Comparison of ENCODE assay signal across 21 mouse cellular contexts in genomic region chr2:151001619-151002175, GRCm38 (mm10). TPM values are rescaled to one million over a fixed set of nuclear protein-coding genes. Genes with fewer than 3 reads are reported as not detected.
DNase-seq lines count a peak whose midpoint lies in the region; ATAC-seq lines count a peak whose summit lies in the region.
"Had no signal": no experiment of that assay in that cellular context is flagged by ENCODE, and none has a peak within 500 bp of the region (broad histone marks: within the 10 kb centered on the region; RNA-seq: fewer than 3 reads in every experiment).

No protein-coding gene starts in this region.

- no peaks in the 10 kb centered on the region for H3K27me3 ChIP-seq in megakaryocyte, embryonic 14.5 days (replicated peaks)
- H3K27me3 ChIP-seq in liver, embryonic 13.5 days, result no peaks in the 10 kb centered on the region
- H3K27me3 ChIP-seq: forebrain, embryonic 12.5 days; hindbrain, embryonic 12.5 days had no signal

- DNase-seq in CD4-positive, CD25-positive, alpha-beta regulatory T cell, adult 2 months (ENCODE audit: low read depth, low spot score), result peak; percentile 6
- DNase-seq in liver, embryonic 13.5 days, result no peak
- no peak for DNase-seq in cerebellum, postnatal 4 days (ENCODE audit: low spot score in 2 of 2)
- DNase-seq in left cerebral cortex, postnatal 36 days (ENCODE audit: low spot score in 2 of 2), result no peak
- DNase-seq: adrenal gland, postnatal 14 days; cerebellum, adult 2 months; cerebellum, postnatal 36 days; gastrocnemius, postnatal 10 days; heart, adult 2 months; kidney, adult 18-20 months; kidney, postnatal 10 days; left cerebral cortex, postnatal 4 days; thymus, postnatal 14 days had no signal

- peak overlapping the region; percentile 50 for H3K4me3 ChIP-seq in megakaryocyte, embryonic 14.5 days (replicated peaks)
- no peak overlapping the region for H3K4me3 ChIP-seq in liver, embryonic 13.5 days (replicated peaks)
- H3K4me3 ChIP-seq: embryonic facial prominence, embryonic 10.5 days; forebrain, embryonic 12.5 days; heart, adult 2 months; hindbrain, embryonic 12.5 days had no signal

- no peaks in the 10 kb centered on the region for H3K9me3 ChIP-seq in megakaryocyte, embryonic 14.5 days
- H3K9me3 ChIP-seq in liver, embryonic 13.5 days (replicated peaks), result no peaks in the 10 kb centered on the region
- H3K9me3 ChIP-seq: embryonic facial prominence, embryonic 10.5 days; forebrain, embryonic 12.5 days; hindbrain, embryonic 12.5 days had no signal

- no peak overlapping the region for H3K9ac ChIP-seq in liver, embryonic 13.5 days
- H3K9ac ChIP-seq: forebrain, embryonic 12.5 days; hindbrain, embryonic 12.5 days had no signal

- H3K27ac ChIP-seq in liver, embryonic 13.5 days, result peak overlapping the region; percentile 3; the same call in 1 of the 2 replicates
- H3K27ac ChIP-seq: embryonic facial prominence, embryonic 10.5 days; forebrain, embryonic 12.5 days; heart, adult 2 months; hindbrain, embryonic 12.5 days had no signal

- no peak for ATAC-seq in CD4-positive, CD25-positive, alpha-beta regulatory T cell, adult 4 months
- ATAC-seq in megakaryocyte, adult 5-6 weeks (ENCODE audit: poor library complexity, severe bottlenecking), result no peak
- ATAC-seq in liver, embryonic 13.5 days (ENCODE audit: low read depth), result no peak
- no peak for ATAC-seq in activated CD4-positive, CD25-positive, alpha-beta regulatory T cell, adult 4 months
- ATAC-seq: lung, postnatal 0 days had no signal

- intact Hi-C loops in left cerebral cortex, postnatal 36 days (cut with DNase I), result loop anchor here (5.0 kb wide), 2 partner anchors 194 to 324 kb away; no protein-coding TSS in a partner anchor

- H3K4me1 ChIP-seq in megakaryocyte, embryonic 14.5 days, result peaks cover 94% of the 10 kb centered on the region
- peaks cover 86% of the 10 kb centered on the region for H3K4me1 ChIP-seq in liver, embryonic 13.5 days (replicated peaks)

- peaks cover 25% of the 10 kb centered on the region for H3K36me3 ChIP-seq in megakaryocyte, embryonic 14.5 days (replicated peaks; ENCODE audit: low read length)
- H3K36me3 ChIP-seq in liver, embryonic 13.5 days, result no peaks in the 10 kb centered on the region
- H3K36me3 ChIP-seq: embryonic facial prominence, embryonic 10.5 days; forebrain, embryonic 12.5 days; hindbrain, embryonic 12.5 days had no signal

- 52% methylated on average over 5 of the region's 5 CpGs for WGBS in liver, embryonic 13.5 days (ENCODE audit: insufficient replicate concordance)

- no peak overlapping the region for H3K4me2 ChIP-seq in liver, embryonic 13.5 days
- H3K4me2 ChIP-seq: forebrain, embryonic 12.5 days; hindbrain, embryonic 12.5 days had no signal

RNA-seq across cellular contexts. Expression of gene Ninl, which starts 37.5 kb away (rescaled TPM):
- under 1 TPM; 0.23 to 0.37 TPM for polyA plus RNA-seq in CD4-positive, CD25-positive, alpha-beta regulatory T cell, adult 4 months (2017; shearing (Covaris generic))
- polyA plus RNA-seq in megakaryocyte, embryonic 14.5 days (2012; ENCODE audit: insufficient read depth, low replicate concordance), result 4.3 and 9.3 TPM in 2 replicates
- total RNA-seq in megakaryocyte, adult 5-6 weeks (2015), result 0.07 and 0.09 TPM in 2 replicates
- total RNA-seq in megakaryocyte, adult 5-6 weeks (2017), result 0.29 and 1.2 TPM in 2 replicates
- polyA plus RNA-seq in liver, embryonic 13.5 days (2015; fragmentation: Nextera tagmentation; extraction: Ambion mirVana), result 10.6 and 14.2 TPM in 2 replicates
- not detected for polyA plus RNA-seq in activated CD4-positive, CD25-positive, alpha-beta regulatory T cell, adult 4 months (2017; shearing (Covaris generic))
- total RNA-seq in left cerebral cortex, postnatal 36 days (2021), result 1 to 10 TPM; 6.2 to 6.4 TPM

RNA-seq across cellular contexts. Expression of gene Nanp, which starts 37.5 kb away (rescaled TPM):
- polyA plus RNA-seq in CD4-positive, CD25-positive, alpha-beta regulatory T cell, adult 4 months (2017; shearing (Covaris generic)), result 10 to 100 TPM; 28.1 to 30.3 TPM
- 2.9 and 7.9 TPM in 2 replicates for polyA plus RNA-seq in megakaryocyte, embryonic 14.5 days (2012; ENCODE audit: insufficient read depth, low replicate concordance)
- total RNA-seq in megakaryocyte, adult 5-6 weeks (2015), result 17.3 and 18.7 TPM in 2 replicates
- 9.6 and 10.5 TPM in 2 replicates for total RNA-seq in megakaryocyte, adult 5-6 weeks (2017)
- 76.2 and 88.7 TPM in 2 replicates for polyA plus RNA-seq in liver, embryonic 13.5 days (2015; fragmentation: Nextera tagmentation; extraction: Ambion mirVana)
- polyA plus RNA-seq in activated CD4-positive, CD25-positive, alpha-beta regulatory T cell, adult 4 months (2017; shearing (Covaris generic)), result 10 to 100 TPM; 36.7 to 37.3 TPM
- total RNA-seq in left cerebral cortex, postnatal 36 days (2021), result 10 to 100 TPM; 24.2 to 26.3 TPM
